Mouse (Mus musculus) MEL (cell line): ENCODE measurements around the gene Kif5c. TPM values are rescaled to one million over a fixed set of nuclear protein-coding genes. Genes with fewer than 3 reads are reported as not detected.

Experiments
- DNase-seq: peaks from one replicate; pipeline ENCODE4 v3.0.0; 2011; ENCODE audit warnings: low read depth, low spot score
- H3K27ac ChIP-seq: 2 replicates; pipeline ENCODE4 v1.5.1; 2012; ENCODE audit warnings: low read depth, mild to moderate bottlenecking, control low read depth, low read length, moderate library complexity; ENCODE audit not compliant: control insufficient read depth
- H3K27me3 ChIP-seq, 2 experiments: fragments of 150-350 bp in 1 of 2; sonication (generic) in 1 of 2; 2 replicates each; pipeline ENCODE4 v1.6.1; 2012; ENCODE audit warnings: low read length in 2 of 2, mild to moderate bottlenecking in 2 of 2, improper control_type of control experiment in 1 of 2, moderate library complexity in 1 of 2; ENCODE audit not compliant: insufficient read depth in 2 of 2, control insufficient read depth in 1 of 2
- H3K36me3 ChIP-seq, 2 experiments: 2 replicates each; pipeline ENCODE4 v1.6.1; 2012 to 2014; ENCODE audit warnings: low read length in 2 of 2, improper control_type of control experiment in 1 of 2, inconsistent platforms in 1 of 2, mild to moderate bottlenecking in 1 of 2; ENCODE audit not compliant: insufficient read depth in 2 of 2, control insufficient read depth in 1 of 2
- H3K4me1 ChIP-seq, 2 experiments: fragments of 150-350 bp in 1 of 2; sonication (generic) in 1 of 2; 2 replicates each; pipeline ENCODE4 v1.6.1; 2012; ENCODE audit warnings: low read length in 2 of 2, improper control_type of control experiment in 1 of 2, mild to moderate bottlenecking in 1 of 2; ENCODE audit not compliant: insufficient read depth in 2 of 2, control insufficient read depth in 1 of 2
- H3K4me3 ChIP-seq, 2 experiments: fragments of 150-350 bp in 1 of 2; sonication (generic) in 1 of 2; 2 replicates each; pipeline ENCODE4 v1.5.1; 2012; ENCODE audit warnings: low read depth in 2 of 2, low read length in 2 of 2, mild to moderate bottlenecking in 2 of 2, moderate library complexity in 2 of 2, control low read depth in 1 of 2, improper control_type of control experiment in 1 of 2; ENCODE audit not compliant: control insufficient read depth in 1 of 2, insufficient read depth in 1 of 2
- H3K79me2 ChIP-seq: 2 replicates; pipeline ENCODE4 v1.6.1; 2012; ENCODE audit warnings: mild to moderate bottlenecking, low read length, moderate library complexity; ENCODE audit not compliant: control insufficient read depth, poor library complexity, insufficient read depth
- H3K9ac ChIP-seq: 2 replicates; pipeline ENCODE4 v1.6.1; 2012; ENCODE audit warnings: low read depth, mild to moderate bottlenecking, control low read depth, low read length, moderate library complexity; ENCODE audit not compliant: control insufficient read depth, poor library complexity, severe bottlenecking
- H3K9me3 ChIP-seq: fragments of 150-350 bp; sonication (generic); replicated peaks from 2 replicates; pipeline ENCODE4 v1.6.1; 2012; ENCODE audit warnings: mild to moderate bottlenecking, low read length, improper control_type of control experiment, moderate library complexity; ENCODE audit not compliant: insufficient read depth
- E2F4 ChIP-seq: IDR thresholded peaks from 2 replicates; pipeline ENCODE4 v1.6.1; 2011; ENCODE audit warnings: low read depth, low read length, improper control_type of control experiment, borderline replicate concordance
- ELF1 ChIP-seq: IDR thresholded peaks from 2 replicates; pipeline ENCODE4 v1.6.1; 2014; ENCODE audit warnings: low read depth, mild to moderate bottlenecking, inconsistent platforms, low read length, improper control_type of control experiment, moderate library complexity
- EP300 ChIP-seq, 2 experiments: IDR thresholded peaks; 2 replicates each; pipeline ENCODE4 v1.6.1; 2011; ENCODE audit warnings: improper control_type of control experiment in 2 of 2, low read length in 2 of 2, low read depth in 1 of 2, mild to moderate bottlenecking in 1 of 2
- ETS1 ChIP-seq: IDR thresholded peaks from 2 replicates; pipeline ENCODE4 v1.6.1; 2012; ENCODE audit warnings: low read depth, mild to moderate bottlenecking, inconsistent platforms, low read length, improper control_type of control experiment, moderate library complexity
- GATA1 ChIP-seq: IDR thresholded peaks from 2 replicates; pipeline ENCODE4 v1.6.1; 2011; ENCODE audit warnings: low read depth, low read length, improper control_type of control experiment
- KAT2A ChIP-seq: conservative IDR thresholded peaks from 2 replicates; pipeline ENCODE4 v1.6.1; 2012; ENCODE audit warnings: low read depth, low read length, improper control_type of control experiment, inconsistent platforms
- MXI1 ChIP-seq: IDR thresholded peaks from 2 replicates; pipeline ENCODE4 v1.6.1; 2011; ENCODE audit warnings: mild to moderate bottlenecking, low read depth, low read length, improper control_type of control experiment
- MYB ChIP-seq: IDR thresholded peaks from 2 replicates; pipeline ENCODE4 v1.6.1; 2011; ENCODE audit warnings: mild to moderate bottlenecking, low read depth, low read length, improper control_type of control experiment
- MYC ChIP-seq: IDR thresholded peaks from 2 replicates; pipeline ENCODE4 v1.6.1; 2011; ENCODE audit warnings: low read depth, mild to moderate bottlenecking, low read length, improper control_type of control experiment, moderate library complexity
- RAD21 ChIP-seq: IDR thresholded peaks from 2 replicates; pipeline ENCODE4 v1.6.1; 2011; ENCODE audit warnings: mild to moderate bottlenecking, low read depth, low read length, improper control_type of control experiment
- RCOR1 ChIP-seq: IDR thresholded peaks from 2 replicates; pipeline ENCODE4 v1.6.1; 2012; ENCODE audit warnings: low read depth, mild to moderate bottlenecking, inconsistent platforms, low read length, improper control_type of control experiment
- SIN3A ChIP-seq: IDR thresholded peaks from 2 replicates; pipeline ENCODE4 v1.6.1; 2012; ENCODE audit warnings: low read length, improper control_type of control experiment, inconsistent platforms
- TAL1 ChIP-seq: IDR thresholded peaks from 2 replicates; pipeline ENCODE4 v1.6.1; 2012; ENCODE audit warnings: mild to moderate bottlenecking, inconsistent platforms, low read length, moderate library complexity, mixed read lengths
- TCF12 ChIP-seq: IDR thresholded peaks from 2 replicates; pipeline ENCODE4 v1.6.1; 2014; ENCODE audit warnings: low read depth, mild to moderate bottlenecking, inconsistent platforms, low read length, improper control_type of control experiment, moderate library complexity
- USF1 ChIP-seq: IDR thresholded peaks from 2 replicates; pipeline ENCODE4 v1.6.1; 2014; ENCODE audit warnings: low read depth, mild to moderate bottlenecking, inconsistent platforms, low read length, improper control_type of control experiment, moderate library complexity
- ZKSCAN1 ChIP-seq: IDR thresholded peaks from 2 replicates; pipeline ENCODE4 v1.6.1; 2012; ENCODE audit warnings: low read depth, mild to moderate bottlenecking, inconsistent platforms, low read length, improper control_type of control experiment, moderate library complexity
- ZNF384 ChIP-seq: IDR thresholded peaks from 2 replicates; pipeline ENCODE4 v1.6.1; 2012; ENCODE audit warnings: low read depth, mild to moderate bottlenecking, inconsistent platforms, low read length, improper control_type of control experiment
- polyA plus RNA-seq, 2 experiments: library from polyadenylated mRNA; stranded (reverse) in 1 of 2; unstranded in 1 of 2; fragments of >175 nt in 1 of 2; fragments of >200 nt in 1 of 2; gene quantifications; 2 replicates each; pipeline versions ENCODE4 v1.2.1 to v1.2.4; 2012; ENCODE audit warnings: low replicate concordance in 2 of 2, low read depth in 1 of 2; ENCODE audit not compliant: insufficient read length in 2 of 2, insufficient read depth in 1 of 2, missing spikeins in 1 of 2
- total RNA-seq: library from RNA; depleted of rRNA; stranded (reverse); fragments of 300-350 nt; gene quantifications from 2 replicates; pipeline ENCODE4 v1.2.3, GENCODE M21; 2012

Kif5c gene
- total and polyA plus RNA-seq, 3 experiments, result 0.26 to 0.39 TPM; not detected in 1

DNA sequence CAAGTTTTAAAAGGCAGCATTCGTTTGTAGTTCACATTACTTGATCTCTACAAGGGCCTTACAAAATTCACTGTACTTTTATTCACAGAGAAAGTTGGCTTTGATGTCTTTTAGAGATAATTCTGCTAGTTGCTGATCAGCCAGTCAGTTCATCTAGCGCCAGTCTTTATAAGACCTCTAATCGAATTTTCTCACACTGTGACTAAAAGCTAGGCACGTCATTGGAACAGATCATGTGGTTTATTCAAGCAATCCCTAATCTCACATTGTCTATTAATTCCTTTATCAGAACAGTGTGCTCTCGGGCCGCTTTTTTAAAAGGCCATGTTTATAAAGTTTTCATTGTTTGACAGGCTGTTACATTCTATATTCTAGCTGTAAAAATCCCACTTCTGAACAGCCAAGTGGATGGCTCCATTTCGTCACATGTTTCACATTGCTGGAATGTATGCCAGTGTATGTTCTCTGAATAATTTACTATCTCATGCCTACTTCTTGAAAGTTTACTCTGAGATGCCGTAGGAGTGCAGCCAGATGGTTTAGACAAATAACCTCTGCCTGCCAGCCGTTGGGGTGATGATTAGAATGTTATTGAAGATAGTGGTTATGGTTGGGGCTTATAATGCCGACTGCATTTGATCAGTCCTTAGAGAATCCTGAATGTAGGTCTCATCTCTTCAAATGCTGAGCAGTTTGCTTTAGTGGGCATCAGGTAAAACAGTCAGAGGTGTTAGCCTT lies 154.3 kb downstream of the Kif5c start:
- peak overlapping the region in 1 of 2 experiments; percentile 51; a peak in 2 of 4 replicates for H3K4me3 ChIP-seq
- H3K36me3 ChIP-seq, result peaks cover 0 to 17% of the 10 kb centered on the region in 2 experiments; a peak in 2 of 4 replicates
- TF ChIP-seq ETS1 (peak; percentile 79), ZKSCAN1 (no peak), RCOR1 (peak; percentile 2; the same call in 1 of the 2 replicates), USF1 (peak; percentile 57; the same call in 1 of the 2 replicates), E2F4 (no peak), KAT2A (no peak), MYB (peak; percentile 56; the same call in 1 of the 2 replicates), EP300 (IDR thresholded peaks at IDR 0.05; ENCODE audit: low read depth in 1 of 2, low read length in 2 of 2) (peak; percentile 48 to 91), TAL1 (peak; percentile 71), SIN3A (peak; percentile 18; the same call in 1 of the 2 replicates), TCF12 (peak; percentile 85), GATA1 (peak; percentile 72)
- H3K79me2 ChIP-seq, result no peaks in the 10 kb centered on the region
- H3K27ac ChIP-seq, result peak overlapping the region; percentile 61
- H3K9me3 ChIP-seq, result no peaks in the 10 kb centered on the region
- peak overlapping the region; percentile 10; the same call in 1 of the 2 replicates for H3K9ac ChIP-seq
- peaks cover 7 to 19% of the 10 kb centered on the region in 2 experiments for H3K4me1 ChIP-seq
- no peaks in the 10 kb centered on the region for H3K27me3 ChIP-seq
- peak; percentile 75 for DNase-seq

DNA sequence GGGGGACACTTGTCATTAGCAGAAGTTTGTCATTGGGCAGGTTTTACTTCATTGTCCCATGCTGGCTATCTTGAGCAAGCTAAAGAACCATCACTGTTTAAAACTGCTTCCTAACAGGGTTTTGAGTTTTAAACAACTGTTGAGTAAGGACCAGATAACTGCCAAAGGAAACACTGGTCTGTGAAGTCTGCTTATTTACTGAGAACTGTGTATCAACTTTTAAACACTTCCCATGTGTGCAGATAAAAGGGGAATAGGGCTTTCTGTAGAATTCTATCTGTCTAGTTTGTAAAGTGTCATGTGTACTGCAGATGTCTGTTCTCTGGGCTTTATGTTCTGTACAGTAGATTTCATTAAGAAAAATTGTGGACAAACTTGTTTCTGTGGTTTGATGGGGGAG lies 155.1 kb downstream of the Kif5c start:
- H3K9me3 ChIP-seq, result no peaks in the 10 kb centered on the region
- H3K36me3 ChIP-seq, result peaks cover 0 to 17% of the 10 kb centered on the region in 2 experiments; a peak in 2 of 4 replicates
- no peaks in the 10 kb centered on the region for H3K27me3 ChIP-seq
- no peaks in the 10 kb centered on the region for H3K79me2 ChIP-seq
- peak; percentile 56 for DNase-seq
- H3K27ac ChIP-seq, result peak overlapping the region; percentile 61
- TF ChIP-seq ZNF384, result no peak
- no peak for TF ChIP-seq ELF1
- TF ChIP-seq TCF12, result peak; percentile 38; the same call in 1 of the 2 replicates
- TF ChIP-seq GATA1, result 0 out of 2 replicates have a peak, but pooled peaks have one; percentile 32
- TF ChIP-seq SIN3A, result peak; percentile 49
- no peak for TF ChIP-seq RAD21
- TF ChIP-seq ETS1, result peak; percentile 63
- TF ChIP-seq EP300 (IDR thresholded peaks at IDR 0.05; ENCODE audit: low read depth in 1 of 2, low read length in 2 of 2), result peak; percentile 60 to 74; a peak in 3 of 4 replicates
- no peak for TF ChIP-seq ZKSCAN1
- no peak for TF ChIP-seq TAL1
- TF ChIP-seq MXI1, result peak; percentile 48; the same call in 1 of the 2 replicates
- TF ChIP-seq MYC, result peak; percentile 69; the same call in 1 of the 2 replicates
- peaks cover 7 to 19% of the 10 kb centered on the region in 2 experiments for H3K4me1 ChIP-seq
- peak overlapping the region in 1 of 2 experiments; percentile 51; a peak in 3 of 4 replicates for H3K4me3 ChIP-seq
- peak overlapping the region; percentile 10; the same call in 1 of the 2 replicates for H3K9ac ChIP-seq
